Mouse (Mus musculus) midbrain, embryonic 16.5 days (tissue): ENCODE data around the gene Mab21l2. TPM values are rescaled to one million over a fixed set of nuclear protein-coding genes. Genes with fewer than 3 reads are reported as not detected.

Source experiments
- ATAC-seq: fragments of 200-750 bp; cut with Nextera tagmentation; 2 replicates; pipeline ENCODE4 v1.8.0; 2017; ENCODE audit warnings: moderate TSS enrichment
- H3K27ac ChIP-seq: fragments of 300-500 bp; sonication (generic); 2 replicates; pipeline ENCODE4 v1.5.1; 2014; ENCODE audit warnings: mild to moderate bottlenecking, low read length, mixed read lengths
- H3K27me3 ChIP-seq: fragments of 300-500 bp; sonication (generic); 2 replicates; pipeline ENCODE4 v1.6.1; 2014; ENCODE audit warnings: low read depth, low read length, mixed read lengths; ENCODE audit not compliant: control insufficient read depth, insufficient read depth
- H3K36me3 ChIP-seq: fragments of 300-500 bp; sonication (generic); 2 replicates; pipeline ENCODE4 v1.6.1; 2014; ENCODE audit warnings: mild to moderate bottlenecking, low read length, moderate library complexity, mixed read lengths; ENCODE audit not compliant: control insufficient read depth, insufficient read depth
- H3K4me1 ChIP-seq: fragments of 300-500 bp; sonication (generic); 2 replicates; pipeline ENCODE4 v1.6.1; 2014; ENCODE audit warnings: mild to moderate bottlenecking, low read length, mixed read lengths; ENCODE audit not compliant: control insufficient read depth, insufficient read depth
- H3K4me2 ChIP-seq: fragments of 300-500 bp; sonication (generic); 2 replicates; pipeline ENCODE4 v1.6.1; 2014; ENCODE audit warnings: mild to moderate bottlenecking, low read length, mixed read lengths
- H3K4me3 ChIP-seq: fragments of 300-500 bp; sonication (generic); 2 replicates; pipeline ENCODE4 v1.5.1; 2014; ENCODE audit warnings: low read depth, mild to moderate bottlenecking, low read length, moderate library complexity, mixed read lengths
- H3K9ac ChIP-seq: fragments of 300-500 bp; sonication (generic); 2 replicates; pipeline ENCODE4 v1.6.1; 2014; ENCODE audit warnings: low read depth, low read length, mixed read lengths
- H3K9me3 ChIP-seq: fragments of 300-500 bp; sonication (generic); replicated peaks from 2 replicates; pipeline ENCODE4 v1.6.1; 2014; ENCODE audit warnings: mild to moderate bottlenecking, low read length, mixed read lengths; ENCODE audit not compliant: control insufficient read depth, poor library complexity, severe bottlenecking
- WGBS: fragments of 180-500 bp; shearing (Covaris S2); extraction: QIAGEN DNeasy Blood & Tissue Kit; methylation state at CpG from one replicate; pipeline ENCODE4 v1.1.7; 2014; 5-methylcytosine and 5-hydroxymethylcytosine counted together
- polyA plus RNA-seq: library from polyadenylated mRNA; unstranded; fragments of >200 nt; fragmentation: Nextera tagmentation; extraction: Ambion mirVana; gene quantifications from 2 replicates; pipeline ENCODE4 v1.2.1, GENCODE M21; 2015

Mab21l2 gene
- polyA plus RNA-seq, 1 experiment from 2014 or later: 67.8 TPM

GRCm38 (mm10) chr3:86518506-86519109, 29.8 kb downstream of the Mab21l2 start:
- H3K27ac ChIP-seq: no peak overlapping the region
- WGBS: 94% methylated on average over 2 of the region's 2 CpGs
- H3K4me1 ChIP-seq: no peaks in the 10 kb centered on the region
- no peak for ATAC-seq
- no peaks in the 10 kb centered on the region for H3K36me3 ChIP-seq
- no peak overlapping the region for H3K9ac ChIP-seq
- no peak overlapping the region for H3K4me3 ChIP-seq
- no peaks in the 10 kb centered on the region for H3K9me3 ChIP-seq
- no peaks in the 10 kb centered on the region for H3K27me3 ChIP-seq
- no peak overlapping the region for H3K4me2 ChIP-seq

- Histone ChIP-seq H3K27me3 (no peaks in the 10 kb centered on the region), H3K4me1 (no peaks in the 10 kb centered on the region), H3K9ac (no peak overlapping the region), H3K9me3 (no peaks in the 10 kb centered on the region), H3K27ac (no peak overlapping the region), H3K4me3 (no peak overlapping the region), H3K36me3 (no peaks in the 10 kb centered on the region), H3K4me2 (no peak overlapping the region)
- ATAC-seq: no peak
Measured at GRCm38 (mm10) chr3:86500586-86500985, 47.8 kb downstream of the Mab21l2 start.
